Mouse (Mus musculus) liver, embryonic 14.5 days (tissue): ENCODE measurements around the gene G6pc3. TPM values are rescaled to one million over a fixed set of nuclear protein-coding genes. Genes with fewer than 3 reads are reported as not detected.

Experiments used
- ATAC-seq: fragments of 200-750 bp; cut with Nextera tagmentation; 2 replicates; pipeline ENCODE4 v1.8.0; 2017; ENCODE audit warnings: moderate number of reproducible peaks, mild to moderate bottlenecking, moderate library complexity; ENCODE audit not compliant: insufficient read depth
- DNase-seq, 3 experiments: peaks; one replicate each; pipeline ENCODE4 v3.0.0-alpha.2; 2012 to 2013; ENCODE audit warnings: low read depth in 3 of 3, low spot score in 3 of 3
- H3K27ac ChIP-seq: fragments of 300-500 bp; sonication (generic); 2 replicates; pipeline ENCODE4 v1.5.1; 2014; ENCODE audit warnings: moderate library complexity, mild to moderate bottlenecking, control low read depth, inconsistent platforms
- H3K27me3 ChIP-seq: fragments of 300-500 bp; sonication (generic); 2 replicates; pipeline ENCODE4 v1.6.1; 2014; ENCODE audit warnings: mild to moderate bottlenecking, low read length, moderate library complexity; ENCODE audit not compliant: control insufficient read depth, insufficient read depth
- H3K36me3 ChIP-seq: fragments of 300-500 bp; sonication (generic); replicated peaks from 2 replicates; pipeline ENCODE4 v1.6.1; 2014; ENCODE audit warnings: low read depth; ENCODE audit not compliant: control insufficient read depth, insufficient read depth
- H3K4me1 ChIP-seq, 2 experiments: fragments of 200-500 bp in 1 of 2; fragments of 300-500 bp in 1 of 2; sonication (generic) in 1 of 2; replicated peaks; 2 replicates each; pipeline ENCODE4 v1.6.1; 2012 to 2014; ENCODE audit warnings: antibody characterized with exemption in 1 of 2, inconsistent platforms in 1 of 2, low read length in 1 of 2; ENCODE audit not compliant: control insufficient read depth in 2 of 2, insufficient read depth in 2 of 2
- H3K4me2 ChIP-seq: fragments of 300-500 bp; sonication (generic); 2 replicates; pipeline ENCODE4 v1.6.1; 2014; ENCODE audit warnings: low read depth, mild to moderate bottlenecking, control low read depth, moderate library complexity
- H3K4me3 ChIP-seq, 2 experiments: fragments of 200-500 bp in 1 of 2; fragments of 300-500 bp in 1 of 2; sonication (generic) in 1 of 2; 2 replicates each; pipeline ENCODE4 v1.5.1; 2012 to 2014; ENCODE audit warnings: low read depth in 2 of 2, low read length in 2 of 2, mild to moderate bottlenecking in 2 of 2, control low read depth in 1 of 2, inconsistent platforms in 1 of 2, moderate library complexity in 1 of 2; ENCODE audit not compliant: insufficient read depth in 1 of 2
- H3K9ac ChIP-seq: fragments of 300-500 bp; sonication (generic); replicated peaks from 2 replicates; pipeline ENCODE4 v1.6.1; 2014; ENCODE audit warnings: mild to moderate bottlenecking, control low read depth, moderate library complexity
- H3K9me3 ChIP-seq: fragments of 300-500 bp; sonication (generic); 2 replicates; pipeline ENCODE4 v1.6.1; 2016; ENCODE audit warnings: low read length, mixed read lengths; ENCODE audit not compliant: control insufficient read depth
- CTCF ChIP-seq: IDR thresholded peaks from 2 replicates; pipeline ENCODE4 v1.5.1; 2016; ENCODE audit warnings: antibody characterized with exemption, low read depth, control low read depth
- EP300 ChIP-seq: IDR thresholded peaks from 2 replicates; pipeline ENCODE4 v1.6.1; 2016; ENCODE audit warnings: antibody characterized with exemption, low read depth
- WGBS: fragments of 180-500 bp; shearing (Covaris S2); extraction: QIAGEN DNeasy Blood & Tissue Kit; methylation state at CpG from one replicate; pipeline ENCODE4 v1.1.7; 2014; ENCODE audit not compliant: insufficient replicate concordance; 5-methylcytosine and 5-hydroxymethylcytosine counted together
- microRNA-seq: library from miRNA; unstranded; fragments of <30 nt; microRNA quantifications from one replicate; pipeline ENCODE4, GENCODE M21; 2016
- polyA plus RNA-seq, 2 experiments: library from polyadenylated mRNA; depleted of rRNA in 1 of 2; stranded (reverse) in 1 of 2; unstranded in 1 of 2; fragments of >200 nt; fragmentation: Nextera tagmentation in 1 of 2; extraction: Ambion mirVana in 1 of 2; gene quantifications; 2 replicates each; pipeline versions ENCODE4 v1.2.1 to v1.2.3; 2012 to 2014

Gene G6pc3
- polyA plus RNA-seq, 2 experiments = 7.3 to 12.6 TPM

GRCm38 (mm10) chr11:102240636-102241035, 51.2 kb downstream of the G6pc3 start:
- peaks cover 10% of the 10 kb centered on the region for H3K27me3 ChIP-seq

GRCm38 (mm10) chr11:102241246-102241645, 51.8 kb downstream of the G6pc3 start:
- Histone ChIP-seq H3K4me1 (peaks cover 0 to 5% of the 10 kb centered on the region in 2 experiments; a peak in 2 of 4 replicates), H3K9ac (no peak overlapping the region), H3K4me2 (no peak overlapping the region), H3K27ac (no peak overlapping the region), H3K36me3 (no peaks in the 10 kb centered on the region), H3K27me3 (peaks cover 10% of the 10 kb centered on the region), H3K4me3 (no peak overlapping the region), H3K9me3 (no peaks in the 10 kb centered on the region)
- TF ChIP-seq EP300 (no peak), CTCF (no peak)
- WGBS = 62% methylated on average over 5 of the region's 5 CpGs
- ATAC-seq (peak; percentile 50), DNase-seq (no peak)

More at GRCm38 (mm10) chr11:102240636-102241035, 51.2 kb downstream of the G6pc3 start:
- Histone ChIP-seq H3K27ac (no peak overlapping the region), H3K4me2 (no peak overlapping the region), H3K36me3 (no peaks in the 10 kb centered on the region), H3K9ac (no peak overlapping the region), H3K9me3 (no peaks in the 10 kb centered on the region), H3K4me3 (no peak overlapping the region), H3K4me1 (peaks cover 0 to 8% of the 10 kb centered on the region in 2 experiments; a peak in 2 of 4 replicates)
- DNase-seq (no peak), ATAC-seq (no peak)
- WGBS = 76% methylated on average over 6 of the region's 6 CpGs
- TF ChIP-seq EP300 = no peak

GRCm38 (mm10) chr11:102241874-102242273, 52.5 kb downstream of the G6pc3 start:
- peaks cover 0 to 3% of the 10 kb centered on the region in 2 experiments; a peak in 1 of 4 replicates for H3K4me1 ChIP-seq
- H3K4me3 ChIP-seq = no peak overlapping the region
- no peak overlapping the region for H3K9ac ChIP-seq
- no peak for DNase-seq
- peaks cover 10% of the 10 kb centered on the region for H3K27me3 ChIP-seq
- H3K36me3 ChIP-seq = no peaks in the 10 kb centered on the region
- no peak overlapping the region for H3K27ac ChIP-seq
- WGBS = 52% methylated on average over 5 of the region's 5 CpGs
- no peak overlapping the region for H3K4me2 ChIP-seq
- TF ChIP-seq CTCF (peak; percentile 61), EP300 (no peak)
- H3K9me3 ChIP-seq = no peaks in the 10 kb centered on the region
- ATAC-seq = no peak

Small RNA genes lying within 50 kb of the gene (microRNA-seq; reads per million reads assigned to microRNA genes)
- gene Mir8101 = 5.9 reads per million, percentile 10 among the genes with 10 or more reads in this experiment

Other genes with a start within 250 kb of the G6pc3 start
- 0.04 and 0.12 TPM in 2 replicates for gene Sost, start 222.6 kb upstream of the G6pc3 start, polyA plus RNA-seq (2012; rRNA removed)
- gene Sost, start 222.6 kb upstream of the G6pc3 start, polyA plus RNA-seq (2014; fragmentation: Nextera tagmentation; extraction: Ambion mirVana) = not detected in 2 replicates
- not detected in 2 replicates for gene Cfap97d1, start 205.3 kb upstream of the G6pc3 start, polyA plus RNA-seq (2012; rRNA removed)
- gene Cfap97d1, start 205.3 kb upstream of the G6pc3 start, polyA plus RNA-seq (2014; fragmentation: Nextera tagmentation; extraction: Ambion mirVana) = not detected in 2 replicates
- gene Dusp3, start 202.6 kb upstream of the G6pc3 start, polyA plus RNA-seq (2012; rRNA removed) = 3.3 and 4.8 TPM in 2 replicates
- 6.3 and 7.2 TPM in 2 replicates for gene Dusp3, start 202.6 kb upstream of the G6pc3 start, polyA plus RNA-seq (2014; fragmentation: Nextera tagmentation; extraction: Ambion mirVana)
- 0.21 and 0.27 TPM in 2 replicates for gene Mpp3, start 161.2 kb upstream of the G6pc3 start, polyA plus RNA-seq (2012; rRNA removed)
- gene Mpp3, start 161.2 kb upstream of the G6pc3 start, polyA plus RNA-seq (2014; fragmentation: Nextera tagmentation; extraction: Ambion mirVana) = not detected in 2 replicates
- gene Cd300lg, start 148.1 kb upstream of the G6pc3 start, polyA plus RNA-seq (2012; rRNA removed) = 0.29 and 0.38 TPM in 2 replicates
- gene Cd300lg, start 148.1 kb upstream of the G6pc3 start, polyA plus RNA-seq (2014; fragmentation: Nextera tagmentation; extraction: Ambion mirVana) = 0.56 and 0.59 TPM in 2 replicates
- 11.9 and 13.1 TPM in 2 replicates for gene Mpp2, start 101.1 kb upstream of the G6pc3 start, polyA plus RNA-seq (2012; rRNA removed)
- 7.4 and 10.6 TPM in 2 replicates for gene Mpp2, start 101.1 kb upstream of the G6pc3 start, polyA plus RNA-seq (2014; fragmentation: Nextera tagmentation; extraction: Ambion mirVana)
- not detected in 2 replicates for gene Ppy, start 88.3 kb upstream of the G6pc3 start, polyA plus RNA-seq (2012; rRNA removed)
- gene Ppy, start 88.3 kb upstream of the G6pc3 start, polyA plus RNA-seq (2014; fragmentation: Nextera tagmentation; extraction: Ambion mirVana) = not detected in 2 replicates
- gene Pyy, start 81.8 kb upstream of the G6pc3 start, polyA plus RNA-seq (2012; rRNA removed) = 0.22 and 0.57 TPM in 2 replicates
- gene Pyy, start 81.8 kb upstream of the G6pc3 start, polyA plus RNA-seq (2014; fragmentation: Nextera tagmentation; extraction: Ambion mirVana) = not detected in 2 replicates
- 10.1 and 11.3 TPM in 2 replicates for gene Nags, start 44.1 kb upstream of the G6pc3 start, polyA plus RNA-seq (2012; rRNA removed)
- gene Nags, start 44.1 kb upstream of the G6pc3 start, polyA plus RNA-seq (2014; fragmentation: Nextera tagmentation; extraction: Ambion mirVana) = 7.2 and 7.5 TPM in 2 replicates
- 8.9 and 9.2 TPM in 2 replicates for gene Tmem101, start 33.2 kb upstream of the G6pc3 start, polyA plus RNA-seq (2012; rRNA removed)
- gene Tmem101, start 33.2 kb upstream of the G6pc3 start, polyA plus RNA-seq (2014; fragmentation: Nextera tagmentation; extraction: Ambion mirVana) = 7.8 and 8.5 TPM in 2 replicates
- gene Lsm12, start 4.3 kb upstream of the G6pc3 start, polyA plus RNA-seq (2012; rRNA removed) = 10.4 and 15.4 TPM in 2 replicates
- 51.4 and 56.2 TPM in 2 replicates for gene Lsm12, start 4.3 kb upstream of the G6pc3 start, polyA plus RNA-seq (2014; fragmentation: Nextera tagmentation; extraction: Ambion mirVana)
- gene Hdac5, start 40.5 kb downstream of the G6pc3 start, polyA plus RNA-seq (2012; rRNA removed) = 8.8 and 10.0 TPM in 2 replicates
- 6.4 and 7.3 TPM in 2 replicates for gene Hdac5, start 40.5 kb downstream of the G6pc3 start, polyA plus RNA-seq (2014; fragmentation: Nextera tagmentation; extraction: Ambion mirVana)
- 10.9 and 11.3 TPM in 2 replicates for gene BC030867, start 59.3 kb downstream of the G6pc3 start, polyA plus RNA-seq (2012; rRNA removed)
- 10.8 and 13.2 TPM in 2 replicates for gene BC030867, start 59.3 kb downstream of the G6pc3 start, polyA plus RNA-seq (2014; fragmentation: Nextera tagmentation; extraction: Ambion mirVana)
- gene Asb16, start 79.1 kb downstream of the G6pc3 start, polyA plus RNA-seq (2012; rRNA removed) = 0.39 and 0.44 TPM in 2 replicates
- gene Asb16, start 79.1 kb downstream of the G6pc3 start, polyA plus RNA-seq (2014; fragmentation: Nextera tagmentation; extraction: Ambion mirVana) = 0.05 and 0.08 TPM in 2 replicates
- gene Tmub2, start 95.3 kb downstream of the G6pc3 start, polyA plus RNA-seq (2012; rRNA removed) = 19.1 and 19.8 TPM in 2 replicates
- 19.3 and 24.7 TPM in 2 replicates for gene Tmub2, start 95.3 kb downstream of the G6pc3 start, polyA plus RNA-seq (2014; fragmentation: Nextera tagmentation; extraction: Ambion mirVana)
- gene Atxn7l3, start 107.0 kb downstream of the G6pc3 start, polyA plus RNA-seq (2012; rRNA removed) = 11.0 and 11.6 TPM in 2 replicates
- gene Atxn7l3, start 107.0 kb downstream of the G6pc3 start, polyA plus RNA-seq (2014; fragmentation: Nextera tagmentation; extraction: Ambion mirVana) = 3.6 and 4.7 TPM in 2 replicates
- 19.9 and 34.7 TPM in 2 replicates for gene Ubtf, start 130.1 kb downstream of the G6pc3 start, polyA plus RNA-seq (2012; rRNA removed)
- gene Ubtf, start 130.1 kb downstream of the G6pc3 start, polyA plus RNA-seq (2014; fragmentation: Nextera tagmentation; extraction: Ambion mirVana) = 42.5 and 48.8 TPM in 2 replicates
- gene Slc4a1, start 176.6 kb downstream of the G6pc3 start, polyA plus RNA-seq (2012; rRNA removed) = 570 and 632 TPM in 2 replicates
- 606 and 703 TPM in 2 replicates for gene Slc4a1, start 176.6 kb downstream of the G6pc3 start, polyA plus RNA-seq (2014; fragmentation: Nextera tagmentation; extraction: Ambion mirVana)
- gene Rundc3a, start 203.8 kb downstream of the G6pc3 start, polyA plus RNA-seq (2012; rRNA removed) = 1.4 and 1.9 TPM in 2 replicates
- gene Rundc3a, start 203.8 kb downstream of the G6pc3 start, polyA plus RNA-seq (2014; fragmentation: Nextera tagmentation; extraction: Ambion mirVana) = 1.0 and 1.2 TPM in 2 replicates
- 167 and 187 TPM in 2 replicates for gene Slc25a39, start 218.3 kb downstream of the G6pc3 start, polyA plus RNA-seq (2012; rRNA removed)
- 339 and 363 TPM in 2 replicates for gene Slc25a39, start 218.3 kb downstream of the G6pc3 start, polyA plus RNA-seq (2014; fragmentation: Nextera tagmentation; extraction: Ambion mirVana)
- gene Grn, start 240.7 kb downstream of the G6pc3 start, polyA plus RNA-seq (2012; rRNA removed) = 25.4 and 28.9 TPM in 2 replicates
- 34.1 and 41.4 TPM in 2 replicates for gene Grn, start 240.7 kb downstream of the G6pc3 start, polyA plus RNA-seq (2014; fragmentation: Nextera tagmentation; extraction: Ambion mirVana)